Mouse (Mus musculus) E14TG2a.4 (cell line): ENCODE results near the gene Nutm1.

Experiments used
- CTCF ChIP-seq: conservative IDR thresholded peaks from 2 replicates; pipeline ENCODE4 v1.5.1; 2014; ENCODE audit warnings: low read length
- NANOG ChIP-seq: IDR thresholded peaks from 2 replicates; pipeline ENCODE4 v1.6.1; 2014; ENCODE audit warnings: borderline replicate concordance, low read length, mixed read lengths
- POU5F1 ChIP-seq: IDR thresholded peaks from 2 replicates; pipeline ENCODE4 v1.6.1; 2014; ENCODE audit warnings: low read length, borderline replicate concordance

- TF ChIP-seq CTCF (no peak), POU5F1 (no peak), NANOG (no peak)
Observed at GRCm38 (mm10) chr2:112238006-112238405, 21.1 kb downstream of the Nutm1 start.
